28 mouse cellular contexts compared by ENCODE assay signal in the genomic region with DNA sequence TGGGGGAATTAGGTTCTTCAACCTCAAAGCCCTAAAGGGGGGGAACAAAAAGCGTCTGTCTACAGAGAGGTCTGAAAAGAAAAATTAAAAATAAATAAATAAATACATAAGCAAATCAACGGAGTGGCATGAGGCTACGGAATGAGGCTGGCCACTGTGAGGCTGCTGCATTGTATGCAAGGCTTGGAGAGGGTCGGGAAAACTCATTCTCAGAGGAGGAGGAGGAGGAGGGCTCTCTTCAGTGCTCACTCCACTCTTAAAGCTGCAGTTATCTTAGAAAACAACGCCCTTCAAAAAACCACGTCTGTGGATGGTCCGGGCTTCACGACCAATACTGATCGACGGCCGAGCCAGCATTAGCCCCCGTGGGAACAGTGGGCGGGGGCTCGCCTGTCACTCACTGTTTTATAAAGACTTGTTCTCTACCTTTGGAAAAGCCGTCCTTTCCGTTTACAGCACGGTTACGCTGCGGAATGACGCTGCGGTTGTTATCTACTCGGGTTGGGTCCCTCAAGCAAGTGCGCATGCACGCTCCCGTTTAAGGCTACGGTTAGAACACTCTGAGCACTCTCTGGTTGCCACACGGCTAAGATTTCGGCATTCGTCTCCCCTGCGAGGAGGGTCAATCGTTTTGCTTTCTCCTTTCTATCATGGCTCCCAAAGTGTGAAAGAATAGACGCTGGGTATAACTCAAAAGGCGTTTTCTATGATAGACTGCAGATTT.
DNase-seq lines count a peak whose midpoint lies in the region; ATAC-seq and TF ChIP-seq lines count a peak whose summit lies in the region.
"Had no signal": no experiment of that assay in that cellular context is flagged by ENCODE, and none has a peak within 500 bp of the region (broad histone marks: within the 10 kb centered on the region; RNA-seq: fewer than 3 reads in every experiment).

No protein-coding gene starts in this region.

- TF ChIP-seq EP300 in lung, postnatal 0 days (IDR thresholded peaks at IDR 0.05), result no peak

- H3K4me1 ChIP-seq in hindbrain, embryonic 11.5 days (replicated peaks; ENCODE audit: control insufficient read depth, insufficient read depth, low read length), result no peaks in the 10 kb centered on the region
- H3K4me1 ChIP-seq in hindbrain, embryonic 12.5 days, result no peaks in the 10 kb centered on the region
- H3K4me1 ChIP-seq in midbrain, embryonic 13.5 days (replicated peaks), result no peaks in the 10 kb centered on the region
- H3K4me1 ChIP-seq in midbrain, embryonic 11.5 days (ENCODE audit: control insufficient read depth, insufficient read depth, low read length), result no peaks in the 10 kb centered on the region
- H3K4me1 ChIP-seq in hindbrain, embryonic 16.5 days (ENCODE audit: control insufficient read depth, insufficient read depth, low read depth, low read length), result no peaks in the 10 kb centered on the region
- no peaks in the 10 kb centered on the region for H3K4me1 ChIP-seq in midbrain, postnatal 0 days (ENCODE audit: insufficient read depth, low read length)
- 0 out of 2 replicates have a peak, but pooled peaks cover 5% of the 10 kb centered on the region for H3K4me1 ChIP-seq in kidney, embryonic 15.5 days
- H3K4me1 ChIP-seq in lung, postnatal 0 days (ENCODE audit: insufficient read depth, low read depth, low read length), result no peaks in the 10 kb centered on the region
- H3K4me1 ChIP-seq: embryonic facial prominence, embryonic 13.5 days; forebrain, embryonic 10.5 days; heart, embryonic 10.5 days; heart, embryonic 15.5 days; liver, embryonic 12.5 days; stomach, embryonic 15.5 days had no signal

- H3K9ac ChIP-seq in hindbrain, embryonic 11.5 days (ENCODE audit: low read depth, low read length), result no peak overlapping the region
- H3K9ac ChIP-seq in hindbrain, embryonic 12.5 days, result no peak overlapping the region
- no peak overlapping the region for H3K9ac ChIP-seq in midbrain, embryonic 13.5 days (replicated peaks)
- H3K9ac ChIP-seq in midbrain, embryonic 11.5 days (ENCODE audit: low read length), result no peak overlapping the region
- H3K9ac ChIP-seq in hindbrain, embryonic 16.5 days (ENCODE audit: low read depth, low read length), result no peak overlapping the region
- H3K9ac ChIP-seq in midbrain, postnatal 0 days (replicated peaks; ENCODE audit: low read length, poor library complexity, severe bottlenecking), result no peak overlapping the region
- no peak overlapping the region for H3K9ac ChIP-seq in kidney, embryonic 15.5 days
- H3K9ac ChIP-seq in lung, postnatal 0 days (replicated peaks; ENCODE audit: low read depth), result no peak overlapping the region
- H3K9ac ChIP-seq: embryonic facial prominence, embryonic 13.5 days; heart, embryonic 15.5 days; liver, embryonic 12.5 days; liver, postnatal 0 days; stomach, embryonic 15.5 days had no signal

- no peak for TF ChIP-seq CTCF in midbrain, postnatal 0 days (IDR thresholded peaks at IDR 0.05)
- TF ChIP-seq CTCF in lung, postnatal 0 days (IDR thresholded peaks at IDR 0.05), result no peak

- no peaks in the 10 kb centered on the region for H3K9me3 ChIP-seq in hindbrain, embryonic 11.5 days (ENCODE audit: control insufficient read depth, low read length)
- H3K9me3 ChIP-seq in hindbrain, embryonic 12.5 days (replicated peaks), result no peaks in the 10 kb centered on the region
- H3K9me3 ChIP-seq in midbrain, embryonic 13.5 days, result peaks cover 5% of the 10 kb centered on the region; the same call in 1 of the 2 replicates
- no peaks in the 10 kb centered on the region for H3K9me3 ChIP-seq in midbrain, embryonic 11.5 days (ENCODE audit: control insufficient read depth, low read length)
- H3K9me3 ChIP-seq in hindbrain, embryonic 16.5 days (ENCODE audit: control insufficient read depth, low read length), result no peaks in the 10 kb centered on the region
- H3K9me3 ChIP-seq in midbrain, postnatal 0 days (ENCODE audit: low read length), result no peaks in the 10 kb centered on the region
- H3K9me3 ChIP-seq in kidney, embryonic 15.5 days (replicated peaks), result no peaks in the 10 kb centered on the region
- no peaks in the 10 kb centered on the region for H3K9me3 ChIP-seq in lung, postnatal 0 days (ENCODE audit: low read length)
- H3K9me3 ChIP-seq: embryonic facial prominence, embryonic 13.5 days; forebrain, embryonic 10.5 days; heart, embryonic 10.5 days; heart, embryonic 15.5 days; liver, embryonic 12.5 days; stomach, embryonic 15.5 days had no signal

- H3K27ac ChIP-seq in hindbrain, embryonic 11.5 days (ENCODE audit: low read depth, low read length), result no peak overlapping the region
- no peak overlapping the region for H3K27ac ChIP-seq in hindbrain, embryonic 12.5 days
- H3K27ac ChIP-seq in midbrain, embryonic 13.5 days, result peak overlapping the region; percentile 10; the same call in 1 of the 2 replicates
- H3K27ac ChIP-seq in midbrain, embryonic 11.5 days (ENCODE audit: low read depth, low read length), result no peak overlapping the region
- no peak overlapping the region for H3K27ac ChIP-seq in hindbrain, embryonic 16.5 days (ENCODE audit: low read depth, low read length)
- no peak overlapping the region for H3K27ac ChIP-seq in midbrain, postnatal 0 days (ENCODE audit: low read depth, low read length)
- no peak overlapping the region for H3K27ac ChIP-seq in kidney, embryonic 15.5 days
- H3K27ac ChIP-seq in lung, postnatal 0 days (ENCODE audit: low read length), result no peak overlapping the region
- H3K27ac ChIP-seq: embryonic facial prominence, embryonic 13.5 days; forebrain, embryonic 10.5 days; heart, embryonic 10.5 days; heart, embryonic 15.5 days; kidney, postnatal 0 days; liver, embryonic 12.5 days; macrophage; stomach, embryonic 15.5 days had no signal

- H3K36me3 ChIP-seq in hindbrain, embryonic 11.5 days (ENCODE audit: control insufficient read depth, insufficient read depth, low read length), result peaks cover 21% of the 10 kb centered on the region
- H3K36me3 ChIP-seq in hindbrain, embryonic 12.5 days, result peaks cover 71% of the 10 kb centered on the region
- H3K36me3 ChIP-seq in midbrain, embryonic 13.5 days, result peaks cover 79% of the 10 kb centered on the region
- peaks cover 35% of the 10 kb centered on the region for H3K36me3 ChIP-seq in midbrain, embryonic 11.5 days (ENCODE audit: control insufficient read depth, insufficient read depth, low read length)
- peaks cover 36% of the 10 kb centered on the region for H3K36me3 ChIP-seq in hindbrain, embryonic 16.5 days (ENCODE audit: control insufficient read depth, insufficient read depth, low read length)
- peaks cover 29% of the 10 kb centered on the region for H3K36me3 ChIP-seq in midbrain, postnatal 0 days (ENCODE audit: insufficient read depth, low read length)
- H3K36me3 ChIP-seq in kidney, embryonic 15.5 days, result peaks cover 96% of the 10 kb centered on the region
- H3K36me3 ChIP-seq in lung, postnatal 0 days (ENCODE audit: insufficient read depth, low read length), result peaks cover 36% of the 10 kb centered on the region; the same call in 1 of the 2 replicates

- H3K4me3 ChIP-seq in hindbrain, embryonic 11.5 days (ENCODE audit: low read depth, low read length), result no peak overlapping the region
- no peak overlapping the region for H3K4me3 ChIP-seq in hindbrain, embryonic 12.5 days
- H3K4me3 ChIP-seq in midbrain, embryonic 13.5 days (replicated peaks), result no peak overlapping the region
- H3K4me3 ChIP-seq in midbrain, embryonic 11.5 days (ENCODE audit: low read depth, low read length), result no peak overlapping the region
- no peak overlapping the region for H3K4me3 ChIP-seq in hindbrain, embryonic 16.5 days (ENCODE audit: low read length)
- peak overlapping the region; percentile 20; the same call in 1 of the 2 replicates for H3K4me3 ChIP-seq in midbrain, postnatal 0 days (ENCODE audit: low read depth, low read length)
- H3K4me3 ChIP-seq in kidney, embryonic 15.5 days (replicated peaks), result no peak overlapping the region
- H3K4me3 ChIP-seq in lung, postnatal 0 days (ENCODE audit: low read depth, low read length), result no peak overlapping the region
- H3K4me3 ChIP-seq: embryonic facial prominence, embryonic 13.5 days; forebrain, embryonic 10.5 days; heart, embryonic 10.5 days; heart, embryonic 15.5 days; liver, embryonic 12.5 days; stomach, embryonic 15.5 days had no signal

- DNase-seq in hindbrain, embryonic 11.5 days (ENCODE audit: low spot score), result peak; percentile 19
- no peak for DNase-seq in midbrain, embryonic 11.5 days (ENCODE audit: low spot score, missing footprints)
- DNase-seq in midbrain, postnatal 0 days (ENCODE audit: low spot score), result no peak
- no peak for DNase-seq in lung, postnatal 0 days (ENCODE audit: low spot score)
- DNase-seq: cerebellum, adult 18-20 months; cerebellum, postnatal 10 days; heart, postnatal 36 days; kidney, adult 18-20 months; layer of hippocampus, adult 9-11 months; liver, postnatal 0 days; right cerebral cortex, postnatal 25 days; thymus, adult 2 months; thymus, postnatal 36 days had no signal

- 86% methylated on average over 33 of the region's 33 CpGs for WGBS in hindbrain, embryonic 11.5 days
- WGBS in hindbrain, embryonic 12.5 days, result 84% methylated on average over 33 of the region's 33 CpGs
- 82% methylated on average over 33 of the region's 33 CpGs for WGBS in midbrain, embryonic 13.5 days
- 87% methylated on average over 33 of the region's 33 CpGs for WGBS in midbrain, embryonic 11.5 days
- WGBS in hindbrain, embryonic 16.5 days, result 80% methylated on average over 33 of the region's 33 CpGs
- WGBS in midbrain, postnatal 0 days, result 77% methylated on average over 33 of the region's 33 CpGs
- 86% methylated on average over 33 of the region's 33 CpGs for WGBS in kidney, embryonic 15.5 days
- 90% methylated on average over 33 of the region's 33 CpGs for WGBS in lung, postnatal 0 days

- H3K4me2 ChIP-seq in hindbrain, embryonic 11.5 days (replicated peaks; ENCODE audit: low read depth, low read length), result no peak overlapping the region
- no peak overlapping the region for H3K4me2 ChIP-seq in hindbrain, embryonic 12.5 days (replicated peaks)
- no peak overlapping the region for H3K4me2 ChIP-seq in midbrain, embryonic 13.5 days (replicated peaks)
- H3K4me2 ChIP-seq in midbrain, embryonic 11.5 days, result no peak overlapping the region
- no peak overlapping the region for H3K4me2 ChIP-seq in hindbrain, embryonic 16.5 days (ENCODE audit: low read length)
- H3K4me2 ChIP-seq in midbrain, postnatal 0 days (ENCODE audit: low read depth, low read length, poor library complexity, severe bottlenecking), result peak overlapping the region; percentile 10; the same call in 1 of the 2 replicates
- H3K4me2 ChIP-seq in kidney, embryonic 15.5 days, result no peak overlapping the region
- H3K4me2 ChIP-seq in lung, postnatal 0 days (replicated peaks; ENCODE audit: low read depth, low read length), result no peak overlapping the region
- H3K4me2 ChIP-seq: embryonic facial prominence, embryonic 13.5 days; heart, embryonic 15.5 days; liver, embryonic 12.5 days; stomach, embryonic 15.5 days had no signal

- H3K27me3 ChIP-seq in hindbrain, embryonic 11.5 days (ENCODE audit: control insufficient read depth, insufficient read depth, low read length), result no peaks in the 10 kb centered on the region
- H3K27me3 ChIP-seq in hindbrain, embryonic 12.5 days, result no peaks in the 10 kb centered on the region
- H3K27me3 ChIP-seq in midbrain, embryonic 13.5 days, result no peaks in the 10 kb centered on the region
- no peaks in the 10 kb centered on the region for H3K27me3 ChIP-seq in midbrain, embryonic 11.5 days (ENCODE audit: control insufficient read depth, insufficient read depth, low read length)
- H3K27me3 ChIP-seq in hindbrain, embryonic 16.5 days (replicated peaks; ENCODE audit: control insufficient read depth, insufficient read depth, low read length), result no peaks in the 10 kb centered on the region
- no peaks in the 10 kb centered on the region for H3K27me3 ChIP-seq in midbrain, postnatal 0 days (ENCODE audit: insufficient read depth, low read length)
- no peaks in the 10 kb centered on the region for H3K27me3 ChIP-seq in kidney, embryonic 15.5 days
- no peaks in the 10 kb centered on the region for H3K27me3 ChIP-seq in lung, postnatal 0 days (replicated peaks; ENCODE audit: insufficient read depth, low read length)
- H3K27me3 ChIP-seq: embryonic facial prominence, embryonic 13.5 days; heart, embryonic 15.5 days; liver, embryonic 12.5 days; Patski; stomach, embryonic 15.5 days had no signal

- ATAC-seq in hindbrain, embryonic 11.5 days (ENCODE audit: low FRiP score), result 0 out of 2 replicates have a peak, but pooled peaks have one; percentile 28
- no peak for ATAC-seq in hindbrain, embryonic 12.5 days (ENCODE audit: low FRiP score)
- peak; percentile 34; the same call in 1 of the 2 replicates for ATAC-seq in midbrain, embryonic 13.5 days
- ATAC-seq in midbrain, embryonic 11.5 days (ENCODE audit: low FRiP score), result no peak
- ATAC-seq in hindbrain, embryonic 16.5 days, result peak; percentile 50; the same call in 1 of the 2 replicates
- ATAC-seq in midbrain, postnatal 0 days (ENCODE audit: low FRiP score), result peak; percentile 34; the same call in 1 of the 2 replicates
- ATAC-seq in kidney, embryonic 15.5 days (replicated peaks; ENCODE audit: low FRiP score), result no peak
- ATAC-seq in lung, postnatal 0 days, result no peak
- ATAC-seq: forebrain, embryonic 16.5 days; inflammation-experienced regulatory T-cells, adult 6 months; liver, embryonic 12.5 days; liver, postnatal 0 days; Patski had no signal

Comparison
In these comparisons a context has a peak if more than half of its experiments do, and no peak if none do; other contexts are left out.
1. ATAC-seq: peak in hindbrain, embryonic 11.5 days (single experiment), midbrain, embryonic 13.5 days (single experiment), hindbrain, embryonic 16.5 days (single experiment) and midbrain, postnatal 0 days (single experiment); none in hindbrain, embryonic 12.5 days (single experiment), midbrain, embryonic 11.5 days (single experiment), kidney, embryonic 15.5 days (single experiment) and lung, postnatal 0 days (single experiment).